Mouse (Mus musculus) limb, embryonic 10.5 days (tissue): ENCODE results near the gene Fndc7. TPM values are rescaled to one million over a fixed set of nuclear protein-coding genes. Genes with fewer than 3 reads are reported as not detected.

Source experiments
- DNase-seq: peaks from one replicate; pipeline ENCODE4 v3.0.0-alpha.2; 2017; ENCODE audit warnings: low spot score
- H3K27ac ChIP-seq: fragments of 300-500 bp; sonication (generic); 2 replicates; pipeline ENCODE4 v1.5.1; 2016; ENCODE audit warnings: mild to moderate bottlenecking
- H3K27me3 ChIP-seq: fragments of 300-500 bp; sonication (generic); 2 replicates; pipeline ENCODE4 v1.6.1; 2016; ENCODE audit warnings: low read depth, mild to moderate bottlenecking; ENCODE audit not compliant: poor library complexity, severe bottlenecking
- H3K36me3 ChIP-seq: fragments of 300-500 bp; sonication (generic); 2 replicates; pipeline ENCODE4 v1.6.1; 2016; ENCODE audit warnings: mild to moderate bottlenecking, moderate library complexity
- H3K4me1 ChIP-seq: fragments of 300-500 bp; sonication (generic); 2 replicates; pipeline ENCODE4 v1.6.1; 2016
- H3K4me3 ChIP-seq: fragments of 300-500 bp; sonication (generic); 2 replicates; pipeline ENCODE4 v1.5.1; 2016; ENCODE audit warnings: mild to moderate bottlenecking, moderate library complexity
- H3K9me3 ChIP-seq: fragments of 300-500 bp; sonication (generic); replicated peaks from 2 replicates; pipeline ENCODE4 v1.6.1; 2016; ENCODE audit warnings: mild to moderate bottlenecking
- WGBS: fragments of 180-500 bp; shearing (Covaris S2); methylation state at CpG from one replicate; pipeline ENCODE4 v1.1.7; 2016; 5-methylcytosine and 5-hydroxymethylcytosine counted together
- polyA plus RNA-seq: library from polyadenylated mRNA; unstranded; fragments of >200 nt; fragmentation: Nextera tagmentation; extraction: Ambion mirVana; gene quantifications from 2 replicates; pipeline ENCODE4 v1.2.1, GENCODE M21; 2016

The Fndc7 gene
- polyA plus RNA-seq, 1 experiment from 2014 or later = not detected

- H3K4me3 ChIP-seq = no peak overlapping the region
- peak; percentile 58 for DNase-seq
- no peaks in the 10 kb centered on the region for H3K9me3 ChIP-seq
- H3K4me1 ChIP-seq = peaks cover 38% of the 10 kb centered on the region
- peak overlapping the region; percentile 74 for H3K27ac ChIP-seq
- WGBS = 47% methylated on average over 7 of the region's 7 CpGs
- no peaks in the 10 kb centered on the region for H3K27me3 ChIP-seq
- H3K36me3 ChIP-seq = no peaks in the 10 kb centered on the region
Measured at GRCm38 (mm10) chr3:108858231-108858770, 31.5 kb downstream of the Fndc7 start.

GRCm38 (mm10) chr3:108857714-108858113 is 32.1 kb downstream of the Fndc7 start:
- Histone ChIP-seq H3K27ac (peak overlapping the region; percentile 74; the same call in 1 of the 2 replicates), H3K9me3 (no peaks in the 10 kb centered on the region), H3K4me3 (no peak overlapping the region), H3K36me3 (no peaks in the 10 kb centered on the region), H3K27me3 (no peaks in the 10 kb centered on the region), H3K4me1 (peaks cover 38% of the 10 kb centered on the region)
- 88% methylated on average over 1 of the region's 1 CpGs for WGBS
- DNase-seq = no peak

- Histone ChIP-seq H3K9me3 (no peaks in the 10 kb centered on the region), H3K4me1 (peaks cover 41% of the 10 kb centered on the region), H3K36me3 (no peaks in the 10 kb centered on the region), H3K4me3 (no peak overlapping the region), H3K27ac (no peak overlapping the region), H3K27me3 (no peaks in the 10 kb centered on the region)
- no peak for DNase-seq
- 33% methylated on average over 3 of the region's 3 CpGs for WGBS
Measured at GRCm38 (mm10) chr3:108857124-108857470, 32.7 kb downstream of the Fndc7 start.

GRCm38 (mm10) chr3:108856386-108857123 is 33.3 kb downstream of the Fndc7 start:
- H3K9me3 ChIP-seq = no peaks in the 10 kb centered on the region
- no peaks in the 10 kb centered on the region for H3K27me3 ChIP-seq
- peaks cover 41% of the 10 kb centered on the region for H3K4me1 ChIP-seq
- 47% methylated on average over 8 of the region's 8 CpGs for WGBS
- peak; percentile 51 for DNase-seq
- no peaks in the 10 kb centered on the region for H3K36me3 ChIP-seq
- H3K27ac ChIP-seq = no peak overlapping the region
- no peak overlapping the region for H3K4me3 ChIP-seq

GRCm38 (mm10) chr3:108855864-108856263 is 33.9 kb downstream of the Fndc7 start:
- peaks cover 41% of the 10 kb centered on the region for H3K4me1 ChIP-seq
- no peak overlapping the region for H3K27ac ChIP-seq
- H3K36me3 ChIP-seq = no peaks in the 10 kb centered on the region
- WGBS = 79% methylated on average over 10 of the region's 10 CpGs
- no peaks in the 10 kb centered on the region for H3K9me3 ChIP-seq
- H3K4me3 ChIP-seq = no peak overlapping the region
- DNase-seq = no peak
- no peaks in the 10 kb centered on the region for H3K27me3 ChIP-seq

- no peak for DNase-seq
- WGBS = 59% methylated on average over 12 of the region's 12 CpGs
- peaks cover 44% of the 10 kb centered on the region for H3K4me1 ChIP-seq
Measured at GRCm38 (mm10) chr3:108855371-108855770, 34.4 kb downstream of the Fndc7 start.

GRCm38 (mm10) chr3:108853266-108853665 is 36.5 kb downstream of the Fndc7 start:
- peaks cover 30% of the 10 kb centered on the region for H3K4me1 ChIP-seq
- no peaks in the 10 kb centered on the region for H3K36me3 ChIP-seq
- no peaks in the 10 kb centered on the region for H3K27me3 ChIP-seq
- no peak overlapping the region for H3K27ac ChIP-seq
- H3K4me3 ChIP-seq = no peak overlapping the region
- no peak for DNase-seq
- 82% methylated on average over 1 of the region's 1 CpGs for WGBS
- no peaks in the 10 kb centered on the region for H3K9me3 ChIP-seq

More at GRCm38 (mm10) chr3:108855371-108855770, 34.4 kb downstream of the Fndc7 start:
- H3K36me3 ChIP-seq = no peaks in the 10 kb centered on the region
- no peak overlapping the region for H3K27ac ChIP-seq
- H3K27me3 ChIP-seq = no peaks in the 10 kb centered on the region
- H3K4me3 ChIP-seq = no peak overlapping the region
- no peaks in the 10 kb centered on the region for H3K9me3 ChIP-seq

GRCm38 (mm10) chr3:108851996-108852697 is 37.7 kb downstream of the Fndc7 start:
- H3K9me3 ChIP-seq = no peaks in the 10 kb centered on the region
- WGBS = 62% methylated on average over 6 of the region's 6 CpGs

GRCm38 (mm10) chr3:108851554-108851953 is 38.3 kb downstream of the Fndc7 start:
- Histone ChIP-seq H3K36me3 (no peaks in the 10 kb centered on the region), H3K27me3 (no peaks in the 10 kb centered on the region), H3K4me3 (no peak overlapping the region), H3K4me1 (peaks cover 17% of the 10 kb centered on the region; the same call in 1 of the 2 replicates), H3K27ac (no peak overlapping the region), H3K9me3 (no peaks in the 10 kb centered on the region)
- DNase-seq = no peak
- 73% methylated on average over 3 of the region's 3 CpGs for WGBS

More at GRCm38 (mm10) chr3:108851996-108852697, 37.7 kb downstream of the Fndc7 start:
- H3K4me3 ChIP-seq = no peak overlapping the region
- no peaks in the 10 kb centered on the region for H3K36me3 ChIP-seq
- DNase-seq = no peak
- no peaks in the 10 kb centered on the region for H3K27me3 ChIP-seq
- 0 out of 2 replicates have a peak overlapping the region, but pooled peaks have one; percentile 19 for H3K27ac ChIP-seq
- H3K4me1 ChIP-seq = peaks cover 23% of the 10 kb centered on the region; the same call in 1 of the 2 replicates

GRCm38 (mm10) chr3:108851075-108851474 is 38.7 kb downstream of the Fndc7 start:
- no peak overlapping the region for H3K4me3 ChIP-seq
- 89% methylated on average over 2 of the region's 2 CpGs for WGBS
- H3K27ac ChIP-seq = no peak overlapping the region
- no peaks in the 10 kb centered on the region for H3K36me3 ChIP-seq
- H3K9me3 ChIP-seq = no peaks in the 10 kb centered on the region
- H3K27me3 ChIP-seq = no peaks in the 10 kb centered on the region
- 0 out of 2 replicates have a peak, but pooled peaks cover 16% of the 10 kb centered on the region for H3K4me1 ChIP-seq
- no peak for DNase-seq

- 57% methylated on average over 3 of the region's 3 CpGs for whole genome bisulfite sequencing
- Histone ChIP-seq H3K27me3 (no peaks in the 10 kb centered on the region), H3K4me3 (no peak overlapping the region), H3K9me3 (no peaks in the 10 kb centered on the region), H3K27ac (no peak overlapping the region), H3K4me1 (0 out of 2 replicates have a peak, but pooled peaks cover 13% of the 10 kb centered on the region), H3K36me3 (no peaks in the 10 kb centered on the region)
- DNase-seq = no peak
Measured at GRCm38 (mm10) chr3:108850506-108850905, 39.3 kb downstream of the Fndc7 start.

GRCm38 (mm10) chr3:108846616-108847015 is 43.2 kb downstream of the Fndc7 start:
- WGBS = 85% methylated on average over 3 of the region's 3 CpGs
- no peak for DNase-seq
- H3K27me3 ChIP-seq = no peaks in the 10 kb centered on the region
- no peak overlapping the region for H3K27ac ChIP-seq
- no peaks in the 10 kb centered on the region for H3K9me3 ChIP-seq
- no peaks in the 10 kb centered on the region for H3K36me3 ChIP-seq
- 0 out of 2 replicates have a peak, but pooled peaks cover 5% of the 10 kb centered on the region for H3K4me1 ChIP-seq
- H3K4me3 ChIP-seq = no peak overlapping the region

GRCm38 (mm10) chr3:108844521-108844920 is 45.3 kb downstream of the Fndc7 start:
- Histone ChIP-seq H3K27ac (no peak overlapping the region), H3K27me3 (no peaks in the 10 kb centered on the region), H3K4me1 (peaks cover under 1% of the 10 kb centered on the region; the same call in 1 of the 2 replicates), H3K36me3 (no peaks in the 10 kb centered on the region), H3K4me3 (no peak overlapping the region), H3K9me3 (no peaks in the 10 kb centered on the region)
- 85% methylated on average over 5 of the region's 5 CpGs for WGBS
- no peak for DNase-seq
